Mouse (Mus musculus): ENCODE data around the gene Khk. TPM values are rescaled to one million over a fixed set of nuclear protein-coding genes. Genes with fewer than 3 reads are reported as not detected.

Gene Khk
- total RNA-seq, 2 experiments from 2014 or later: 2.5 to 4.4 TPM

DNA sequence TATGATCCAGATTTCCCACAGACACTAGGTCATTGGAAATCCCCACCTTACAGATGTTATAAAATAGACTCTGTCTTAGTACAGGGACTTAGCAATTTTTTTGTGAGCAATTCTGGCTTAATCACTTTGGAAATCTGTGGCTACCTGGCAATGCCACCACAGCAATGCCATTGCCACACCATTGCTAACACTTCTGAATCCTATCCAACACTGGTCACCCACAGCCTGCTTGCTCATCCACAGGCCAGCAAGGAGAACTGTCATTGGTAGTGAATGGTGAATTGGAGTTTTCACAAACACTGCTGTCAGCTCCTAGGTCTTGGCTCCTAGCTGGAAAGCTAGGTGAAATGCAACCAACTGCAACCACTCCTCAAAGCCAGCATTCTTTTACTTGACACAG, 10.8 kb upstream of the Khk start:
- no peak for ATAC-seq (replicated peaks; ENCODE audit: low FRiP score, poor library complexity, severe bottlenecking)

DNA sequence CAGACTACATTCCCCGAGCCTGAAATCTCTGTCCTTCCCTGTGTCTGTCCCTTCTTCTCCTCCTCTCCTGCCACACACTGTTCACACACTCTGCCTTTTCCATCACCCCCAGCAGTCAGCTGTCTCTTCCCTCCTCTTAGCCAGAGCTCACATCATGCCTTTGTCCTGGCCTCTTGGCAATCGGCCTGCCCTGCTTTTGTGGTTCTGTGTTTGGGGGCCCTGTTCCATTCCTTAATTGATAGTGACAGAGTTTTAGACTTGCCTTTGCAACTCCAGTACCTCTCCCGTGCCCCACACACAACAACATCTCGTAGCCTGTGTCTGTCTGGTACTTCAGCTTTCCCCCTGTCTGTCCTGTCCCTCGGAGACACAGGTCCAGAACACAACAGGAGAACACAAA, 9.1 kb upstream of the Khk start:
- no peak for ATAC-seq (replicated peaks; ENCODE audit: low FRiP score, poor library complexity, severe bottlenecking)

GRCm38 (mm10) chr5:30913060-30913841, 8.0 kb upstream of the Khk start, which contains the start of gene Emilin1:
Gene Emilin1 (plus strand): TSS chr5:30913402.
- no peak for ATAC-seq (replicated peaks; ENCODE audit: low FRiP score, poor library complexity, severe bottlenecking)

GRCm38 (mm10) chr5:30914101-30914635, 7.1 kb upstream of the Khk start:
- no peak for ATAC-seq (replicated peaks; ENCODE audit: low FRiP score, poor library complexity, severe bottlenecking)

- ATAC-seq (replicated peaks; ENCODE audit: low FRiP score, poor library complexity, severe bottlenecking): no peak
Measured at GRCm38 (mm10) chr5:30914849-30915248, 6.4 kb upstream of the Khk start.

DNA sequence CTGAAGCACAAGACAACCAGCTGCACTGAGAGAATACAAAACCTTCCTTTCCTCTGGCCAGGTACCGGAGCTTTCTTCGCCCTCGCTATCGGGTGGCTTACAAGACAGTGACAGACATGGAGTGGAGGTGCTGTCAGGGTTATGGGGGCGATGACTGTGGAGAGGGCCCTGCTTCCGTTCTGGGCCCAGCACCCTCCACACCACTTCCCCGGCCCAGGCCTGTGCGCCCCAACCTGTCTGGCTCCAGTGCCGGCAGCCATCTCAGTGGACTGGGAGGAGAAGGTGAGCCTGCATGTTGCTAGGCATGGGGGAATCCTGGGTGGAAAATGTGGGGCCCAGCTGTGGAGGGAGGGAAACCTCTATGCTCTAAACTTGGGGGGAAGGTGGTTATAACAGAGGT, 5.8 kb upstream of the Khk start:
- ATAC-seq (replicated peaks; ENCODE audit: low FRiP score, poor library complexity, severe bottlenecking): no peak

- peak; percentile 60 for ATAC-seq (replicated peaks; ENCODE audit: low FRiP score, poor library complexity, severe bottlenecking)
Measured at GRCm38 (mm10) chr5:30915974-30916433, 5.2 kb upstream of the Khk start.

DNA sequence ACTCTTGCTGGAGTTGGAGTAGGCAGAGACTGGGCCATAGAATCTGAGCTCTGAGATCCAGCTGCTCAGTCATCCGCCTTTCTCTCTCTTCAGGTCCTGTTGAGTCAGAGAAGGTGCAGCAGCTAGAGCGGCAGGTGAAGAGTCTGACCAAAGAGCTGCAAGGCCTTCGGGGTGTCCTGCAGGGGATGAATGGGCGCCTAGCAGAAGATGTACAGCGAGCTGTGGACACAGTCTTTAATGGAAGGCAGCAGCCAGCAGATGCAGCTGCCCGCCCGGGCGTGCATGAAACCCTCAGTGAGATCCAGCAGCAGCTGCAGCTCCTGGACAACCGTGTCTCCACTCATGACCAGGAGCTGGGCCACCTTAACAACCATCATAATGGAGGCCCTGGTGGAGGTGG, 4.4 kb upstream of the Khk start:
- ATAC-seq (replicated peaks; ENCODE audit: low FRiP score, poor library complexity, severe bottlenecking): no peak

DNA sequence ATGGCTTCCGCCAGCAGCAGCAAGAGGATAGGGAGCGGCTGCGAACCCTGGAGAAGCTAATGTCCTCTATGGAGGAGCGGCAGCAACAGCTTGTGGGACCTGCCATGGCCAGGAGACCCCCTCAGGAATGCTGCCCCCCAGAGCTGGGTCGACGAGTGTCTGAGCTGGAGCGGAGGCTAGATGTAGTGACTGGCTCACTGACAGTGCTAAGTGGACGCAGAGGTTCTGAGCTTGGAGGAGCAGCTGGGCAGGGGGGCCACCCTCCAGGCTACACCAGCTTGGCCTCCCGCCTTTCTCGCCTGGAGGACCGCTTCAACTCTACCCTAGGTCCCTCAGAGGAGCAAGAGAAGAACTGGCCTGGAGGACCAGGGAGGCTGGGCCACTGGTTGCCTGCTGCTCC, 3.9 kb upstream of the Khk start:
- no peak for ATAC-seq (replicated peaks; ENCODE audit: low FRiP score, poor library complexity, severe bottlenecking)

DNA sequence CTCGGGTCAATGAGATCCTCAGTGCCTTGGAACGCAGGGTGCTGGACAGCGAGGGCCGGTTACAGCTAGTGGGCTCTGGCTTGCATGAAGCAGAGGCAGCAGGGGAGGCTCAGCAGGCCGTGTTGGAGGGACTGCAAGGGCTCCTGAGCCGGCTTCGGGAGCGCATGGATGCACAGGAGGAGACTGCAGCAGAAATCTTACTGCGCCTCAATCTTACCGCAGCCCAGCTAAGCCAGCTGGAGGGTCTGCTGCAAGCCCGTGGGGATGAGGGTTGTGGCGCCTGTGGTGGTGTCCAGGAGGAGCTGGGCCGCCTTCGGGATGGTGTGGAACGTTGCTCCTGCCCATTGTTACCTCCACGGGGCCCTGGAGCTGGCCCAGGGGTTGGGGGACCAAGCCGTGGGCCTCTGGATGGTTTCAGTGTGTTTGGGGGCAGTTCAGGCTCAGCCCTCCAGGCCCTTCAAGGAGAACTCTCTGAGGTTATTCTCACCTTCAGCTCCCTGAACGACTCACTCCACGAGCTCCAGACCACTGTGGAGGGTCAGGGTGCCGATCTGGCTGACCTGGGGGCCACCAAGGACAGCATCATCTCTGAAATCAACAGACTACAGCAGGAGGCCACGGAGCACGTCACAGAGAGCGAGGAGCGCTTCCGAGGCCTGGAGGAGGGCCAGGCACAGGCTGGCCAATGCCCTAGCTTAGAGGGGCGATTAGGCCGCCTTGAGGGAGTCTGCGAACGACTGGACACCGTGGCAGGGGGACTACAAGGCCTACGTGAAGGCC, 3.1 kb upstream of the Khk start:
- no peak for ATAC-seq (replicated peaks; ENCODE audit: low FRiP score, poor library complexity, severe bottlenecking)

DNA sequence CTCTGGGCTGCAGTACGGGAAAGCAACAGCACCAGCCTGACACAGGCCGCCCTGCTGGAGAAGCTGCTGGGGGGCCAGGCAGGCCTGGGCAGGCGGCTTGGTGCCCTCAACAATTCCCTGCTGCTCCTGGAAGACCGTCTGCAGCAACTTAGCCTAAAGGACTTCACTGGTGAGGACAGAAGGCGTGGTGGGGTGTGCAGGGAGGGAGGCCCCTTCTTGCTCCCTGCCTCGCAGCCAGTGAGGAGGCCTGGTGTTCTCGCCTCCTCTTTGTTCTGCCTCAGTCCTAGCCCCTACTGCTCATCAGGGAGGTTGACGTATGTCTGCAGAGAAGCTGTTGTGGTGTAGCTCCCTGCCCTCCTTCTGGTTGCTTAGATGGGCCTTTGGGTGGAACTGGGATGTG, 2.5 kb upstream of the Khk start:
- no peak for ATAC-seq (replicated peaks; ENCODE audit: low FRiP score, poor library complexity, severe bottlenecking)

DNA sequence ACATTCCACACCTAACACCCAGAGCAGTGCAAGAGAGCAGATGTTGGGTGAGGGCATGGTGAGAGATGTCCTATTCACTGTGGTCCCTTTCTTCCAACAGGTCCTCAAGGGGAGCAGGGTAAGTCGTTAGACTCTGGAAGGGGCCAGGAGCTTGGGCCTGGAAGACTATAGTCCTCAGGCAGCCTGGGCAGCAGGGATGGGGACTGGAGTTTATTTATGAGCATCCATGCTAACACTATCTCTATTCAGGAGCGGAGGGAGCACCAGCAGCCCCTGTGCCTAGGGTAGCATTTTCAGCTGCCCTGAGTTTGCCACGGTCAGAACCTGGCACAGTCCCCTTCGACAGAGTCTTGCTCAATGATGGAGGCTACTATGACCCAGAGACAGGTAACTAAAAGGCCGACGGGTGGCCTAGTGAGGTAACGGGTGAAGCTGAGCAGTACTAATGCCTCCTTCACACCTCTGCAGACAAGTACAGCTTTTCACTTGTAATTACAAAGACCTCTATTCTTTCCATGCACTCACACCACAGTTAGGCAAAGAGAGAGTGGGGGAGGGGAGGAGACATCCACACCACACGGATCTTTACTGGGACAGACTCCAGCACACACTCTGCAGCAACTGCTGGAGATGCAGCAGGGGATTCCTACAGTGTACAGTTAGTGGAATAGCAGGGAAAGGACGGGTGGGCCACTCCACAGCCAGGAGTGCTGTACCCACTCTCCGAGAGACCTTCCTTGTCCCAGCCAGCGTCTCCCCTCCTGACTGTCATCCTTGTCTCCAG, 1.2 kb upstream of the Khk start:
- no peak for ATAC-seq (replicated peaks; ENCODE audit: low FRiP score, poor library complexity, severe bottlenecking)

DNA sequence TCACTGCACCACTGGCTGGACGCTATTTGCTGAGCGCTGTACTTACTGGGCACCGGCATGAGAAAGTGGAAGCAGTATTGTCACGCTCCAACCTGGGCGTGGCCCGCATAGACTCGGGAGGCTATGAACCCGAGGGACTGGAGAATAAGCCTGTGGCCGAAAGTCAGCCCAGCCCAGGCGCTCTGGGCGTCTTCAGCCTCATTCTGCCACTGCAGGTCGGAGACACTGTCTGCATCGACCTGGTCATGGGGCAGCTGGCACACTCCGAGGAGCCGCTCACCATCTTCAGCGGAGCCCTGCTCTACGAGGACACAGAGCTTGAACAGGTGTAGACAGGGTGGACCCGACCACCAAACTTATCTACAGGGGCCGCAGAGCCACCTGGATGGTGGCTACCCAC, 610 bp upstream of the Khk start:
- no peak for ATAC-seq (replicated peaks; ENCODE audit: low FRiP score, poor library complexity, severe bottlenecking)

GRCm38 (mm10) chr5:30922581-30923041, 1.4 kb downstream of the Khk start:
- ATAC-seq (replicated peaks; ENCODE audit: low FRiP score, poor library complexity, severe bottlenecking): no peak

DNA sequence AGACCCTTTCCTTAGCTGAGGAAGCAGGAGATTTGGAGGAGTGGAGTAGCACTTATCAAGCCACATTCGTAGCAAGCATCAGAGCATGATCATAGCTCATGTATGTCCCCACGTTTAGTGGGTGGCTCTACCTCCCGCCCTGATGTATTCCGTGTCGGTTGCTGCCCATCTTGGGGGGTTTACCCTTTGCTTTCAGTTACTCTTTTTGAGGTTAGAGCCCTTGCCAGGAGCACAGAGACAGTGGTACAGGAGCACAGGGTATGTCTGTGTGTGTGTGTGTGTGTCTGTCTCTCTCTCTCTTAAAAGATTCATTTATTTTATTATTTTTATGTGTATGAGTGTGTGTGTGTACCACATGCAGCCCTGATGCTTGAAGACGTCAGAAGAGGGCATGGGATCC, 1.9 kb downstream of the Khk start:
- ATAC-seq (replicated peaks; ENCODE audit: low FRiP score, poor library complexity, severe bottlenecking): no peak

- no peak for ATAC-seq (replicated peaks; ENCODE audit: low FRiP score, poor library complexity, severe bottlenecking)
Measured at GRCm38 (mm10) chr5:30924614-30925013, 3.4 kb downstream of the Khk start.

DNA sequence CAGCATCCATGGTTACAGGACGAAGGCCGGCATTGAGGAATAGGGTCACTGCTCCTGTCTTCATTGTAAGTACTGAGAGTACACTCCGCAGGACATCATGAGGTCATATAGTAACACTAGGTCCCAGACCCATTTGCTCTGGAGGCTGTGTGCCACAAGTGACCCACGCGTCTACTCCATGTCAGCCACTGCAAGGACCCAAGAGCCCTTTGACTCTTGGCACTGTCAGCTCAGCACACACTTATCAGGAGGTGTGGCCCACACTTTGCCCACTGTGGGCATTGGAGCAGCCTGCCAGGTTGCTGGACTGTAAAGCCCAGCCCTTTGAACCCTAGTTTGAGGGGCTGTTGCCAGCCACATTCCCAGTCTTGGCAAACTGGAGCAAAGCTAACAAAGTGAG, 4.0 kb downstream of the Khk start:
- ATAC-seq (replicated peaks; ENCODE audit: low FRiP score, poor library complexity, severe bottlenecking): no peak

DNA sequence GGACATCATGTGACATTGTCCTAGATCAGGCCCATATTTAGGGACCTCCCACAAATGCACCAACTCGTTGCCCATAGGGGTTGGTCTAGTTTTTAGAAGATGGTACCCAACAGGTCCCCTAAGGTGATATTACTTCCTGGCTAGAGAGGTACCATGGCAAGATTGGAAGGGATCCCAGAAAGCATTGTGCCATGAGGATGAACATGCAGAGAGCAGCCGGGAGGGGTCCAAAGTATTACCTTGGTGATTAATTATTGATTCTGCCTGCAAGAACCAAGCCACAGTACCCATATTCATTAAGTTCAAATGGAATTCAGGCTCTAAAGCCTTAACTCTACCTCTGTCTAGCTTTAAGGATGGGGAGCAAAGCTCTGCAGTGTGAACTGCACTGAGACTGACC, 4.8 kb downstream of the Khk start:
- ATAC-seq (replicated peaks; ENCODE audit: low FRiP score, poor library complexity, severe bottlenecking): no peak

DNA sequence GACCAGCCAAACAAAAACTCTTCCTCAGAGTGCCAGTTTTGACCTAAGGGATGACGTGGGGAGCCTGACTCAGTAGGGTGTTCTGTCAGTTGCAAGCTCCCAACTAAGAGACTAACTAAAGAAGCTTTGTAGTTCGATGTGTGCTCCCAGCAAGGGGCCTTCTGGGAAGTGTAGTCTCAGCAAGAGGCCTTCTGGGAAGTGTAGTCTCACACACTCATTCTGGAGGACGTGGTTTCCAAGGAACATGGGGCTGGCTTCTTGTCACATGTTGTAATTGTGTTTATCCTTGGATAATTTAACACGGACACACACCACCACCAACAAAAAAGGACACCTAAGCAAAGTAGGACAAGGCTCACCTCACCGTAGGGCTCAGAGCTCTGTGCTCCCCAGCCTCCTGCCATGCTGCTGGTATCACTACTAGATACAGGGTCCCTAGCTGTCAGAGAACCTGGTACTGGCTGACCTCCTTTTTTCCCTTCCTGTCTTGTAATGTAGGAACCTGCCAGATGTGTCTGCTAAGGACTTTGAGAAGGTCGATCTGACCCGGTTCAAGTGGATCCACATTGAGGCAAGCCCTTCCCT, 6.8 kb downstream of the Khk start:
- no peak for ATAC-seq (replicated peaks; ENCODE audit: low FRiP score, poor library complexity, severe bottlenecking)

GRCm38 (mm10) chr5:30930121-30930520, 8.9 kb downstream of the Khk start:
- ATAC-seq (replicated peaks; ENCODE audit: low FRiP score, poor library complexity, severe bottlenecking): 0 out of 2 replicates have a peak, but pooled peaks have one; percentile 38

All from erythroid progenitor cell, adult 5-6 weeks (primary cell).